Mouse (Mus musculus): ENCODE data around the gene Ldah. TPM values are rescaled to one million over a fixed set of nuclear protein-coding genes. Genes with fewer than 3 reads are reported as not detected.

Gene Ldah
- polyA plus RNA-seq, 1 experiment from 2014 or later, result 42.8 TPM

DNA sequence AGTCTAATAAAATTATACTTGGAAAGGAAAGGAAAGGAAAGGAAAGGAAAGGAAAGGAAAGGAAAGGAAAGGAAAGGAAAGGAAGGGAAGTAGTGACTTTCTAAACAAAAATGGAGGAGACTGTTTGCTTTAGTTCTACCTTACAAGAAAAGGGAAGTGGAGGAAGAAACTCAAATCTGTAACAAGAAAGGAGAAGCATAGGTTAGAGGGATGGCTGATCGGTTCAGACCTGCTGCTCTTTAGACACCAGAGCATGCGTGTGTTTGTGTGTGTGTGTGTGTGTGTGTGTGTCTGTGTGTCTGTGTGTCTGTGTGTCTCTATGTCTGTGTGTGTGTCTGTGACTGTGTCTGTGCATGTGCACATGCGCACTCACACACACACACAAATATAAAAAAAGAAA lies 23.2 kb downstream of the Ldah start:
- H3K36me3 ChIP-seq, result peaks cover 40% of the 10 kb centered on the region
- no peak overlapping the region for H3K4me2 ChIP-seq
- no peak for ATAC-seq
- H3K27ac ChIP-seq, result no peak overlapping the region
- no peak overlapping the region for H3K9ac ChIP-seq
- 65% methylated on average over 3 of the region's 3 CpGs for WGBS (ENCODE audit: insufficient replicate concordance)
- no peaks in the 10 kb centered on the region for H3K9me3 ChIP-seq (replicated peaks)
- no peaks in the 10 kb centered on the region for H3K4me1 ChIP-seq
- no peaks in the 10 kb centered on the region for H3K27me3 ChIP-seq (replicated peaks)
- H3K4me3 ChIP-seq, result no peak overlapping the region

DNA sequence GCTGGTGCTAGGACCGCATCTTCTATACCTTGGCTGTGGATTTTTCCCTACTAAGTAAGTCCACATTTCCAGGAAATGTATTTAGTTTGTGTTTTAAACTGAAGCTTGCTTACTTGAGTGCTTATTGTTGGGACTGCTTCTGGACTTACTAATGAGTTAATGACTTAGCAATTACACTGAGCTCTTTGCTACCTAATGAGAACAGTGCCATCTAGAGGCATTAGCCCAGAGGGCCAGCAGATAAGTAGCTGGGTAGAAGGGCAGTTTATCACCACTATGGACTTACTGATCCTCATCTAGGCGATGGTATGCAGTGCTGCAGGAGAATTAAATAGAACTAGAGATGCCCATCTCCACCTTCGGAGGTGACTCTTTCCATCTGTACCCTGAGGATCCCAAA lies 24.8 kb downstream of the Ldah start:
- ATAC-seq, result no peak
- Histone ChIP-seq H3K4me2 (no peak overlapping the region), H3K27ac (no peak overlapping the region), H3K9ac (no peak overlapping the region), H3K9me3 (replicated peaks) (no peaks in the 10 kb centered on the region), H3K27me3 (replicated peaks) (no peaks in the 10 kb centered on the region), H3K4me3 (no peak overlapping the region), H3K36me3 (peaks cover 38% of the 10 kb centered on the region), H3K4me1 (no peaks in the 10 kb centered on the region)
- 74% methylated on average over 3 of the region's 3 CpGs for WGBS (ENCODE audit: insufficient replicate concordance)

DNA sequence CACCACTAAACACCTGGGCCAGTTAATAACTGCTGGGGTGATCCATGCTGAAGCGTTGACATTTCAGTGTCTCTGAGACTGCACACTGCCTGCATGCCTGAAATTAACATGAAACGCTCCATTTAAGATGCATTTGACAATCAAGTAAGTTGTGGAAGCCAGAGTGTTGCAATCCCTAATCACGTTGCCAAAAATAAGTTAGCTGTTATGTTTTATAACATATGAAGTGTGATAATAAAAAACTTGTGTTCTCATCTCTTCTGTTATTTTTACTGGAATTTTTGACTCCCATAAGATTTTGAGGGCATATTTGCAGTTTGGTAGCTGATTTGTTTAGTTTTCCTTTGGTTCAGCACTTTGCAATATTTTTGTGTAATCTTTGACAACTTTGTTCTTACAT lies 34.3 kb downstream of the Ldah start:
- H3K9ac ChIP-seq, result no peak overlapping the region
- H3K4me2 ChIP-seq, result no peak overlapping the region
- H3K9me3 ChIP-seq (replicated peaks), result no peaks in the 10 kb centered on the region
- no peaks in the 10 kb centered on the region for H3K4me1 ChIP-seq
- no peak for ATAC-seq
- no peaks in the 10 kb centered on the region for H3K27me3 ChIP-seq (replicated peaks)
- H3K36me3 ChIP-seq, result peaks cover 21% of the 10 kb centered on the region; the same call in 1 of the 2 replicates
- H3K4me3 ChIP-seq, result no peak overlapping the region
- whole genome bisulfite sequencing (ENCODE audit: insufficient replicate concordance), result 82% methylated on average over 3 of the region's 3 CpGs
- H3K27ac ChIP-seq, result no peak overlapping the region

- Histone ChIP-seq H3K4me2 (no peak overlapping the region), H3K27ac (no peak overlapping the region), H3K4me1 (no peaks in the 10 kb centered on the region), H3K36me3 (peaks cover 18% of the 10 kb centered on the region), H3K9ac (no peak overlapping the region), H3K4me3 (no peak overlapping the region), H3K27me3 (replicated peaks) (no peaks in the 10 kb centered on the region), H3K9me3 (replicated peaks) (no peaks in the 10 kb centered on the region)
- 68% methylated on average over 4 of the region's 4 CpGs for WGBS (ENCODE audit: insufficient replicate concordance)
- ATAC-seq, result no peak
Measured at GRCm38 (mm10) chr12:8244746-8245145, 36.8 kb downstream of the Ldah start.

DNA sequence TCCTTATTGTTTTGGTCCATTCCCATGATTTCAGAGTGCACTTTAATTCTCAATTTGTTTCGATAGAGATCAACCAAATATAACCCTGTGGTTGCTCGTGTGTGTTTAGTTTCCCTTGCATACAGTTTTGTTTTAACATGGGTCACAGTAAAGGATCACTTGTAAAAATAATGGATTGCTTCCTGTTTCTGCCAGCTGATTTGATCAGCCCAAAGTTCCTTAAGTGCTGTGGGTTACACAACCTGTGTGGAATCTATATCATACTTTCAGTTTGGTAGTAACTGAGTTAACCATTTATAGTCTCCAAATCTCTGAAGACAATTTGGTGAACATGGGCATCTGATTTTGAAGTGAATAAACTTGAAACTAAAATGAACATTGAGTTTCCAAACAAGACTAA lies 52.4 kb downstream of the Ldah start:
- Histone ChIP-seq H3K9me3 (replicated peaks) (no peaks in the 10 kb centered on the region), H3K36me3 (peaks cover 4% of the 10 kb centered on the region; the same call in 1 of the 2 replicates), H3K4me3 (no peak overlapping the region), H3K9ac (no peak overlapping the region), H3K4me2 (no peak overlapping the region), H3K27ac (no peak overlapping the region), H3K4me1 (no peaks in the 10 kb centered on the region), H3K27me3 (replicated peaks) (no peaks in the 10 kb centered on the region)
- WGBS (ENCODE audit: insufficient replicate concordance), result 63% methylated on average over 2 of the region's 2 CpGs
- no peak for ATAC-seq

DNA sequence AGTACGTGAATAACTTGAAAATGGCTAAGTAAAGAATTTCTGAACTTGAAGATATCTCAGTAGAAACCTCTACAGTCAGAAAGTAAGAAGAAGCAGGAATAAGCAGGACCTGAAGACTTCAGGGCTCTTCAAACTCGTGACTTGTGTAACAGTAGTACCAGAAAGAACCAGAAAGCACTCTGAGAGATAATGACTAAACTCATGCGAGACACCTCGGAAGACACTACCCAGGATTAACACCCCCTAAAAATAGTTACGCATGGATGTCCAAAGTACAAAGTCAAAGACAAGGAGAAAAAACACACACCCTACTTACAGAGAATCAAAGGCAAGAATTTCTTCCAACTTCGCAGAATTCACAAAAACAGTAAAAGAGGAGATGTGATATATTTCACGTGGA lies 58.4 kb downstream of the Ldah start:
- Histone ChIP-seq H3K4me2 (no peak overlapping the region), H3K27me3 (replicated peaks) (no peaks in the 10 kb centered on the region), H3K4me3 (no peak overlapping the region), H3K9ac (no peak overlapping the region), H3K9me3 (replicated peaks) (no peaks in the 10 kb centered on the region), H3K27ac (no peak overlapping the region), H3K36me3 (no peaks in the 10 kb centered on the region), H3K4me1 (no peaks in the 10 kb centered on the region)
- no peak for ATAC-seq
- WGBS (ENCODE audit: insufficient replicate concordance), result 80% methylated on average over 7 of the region's 7 CpGs

DNA sequence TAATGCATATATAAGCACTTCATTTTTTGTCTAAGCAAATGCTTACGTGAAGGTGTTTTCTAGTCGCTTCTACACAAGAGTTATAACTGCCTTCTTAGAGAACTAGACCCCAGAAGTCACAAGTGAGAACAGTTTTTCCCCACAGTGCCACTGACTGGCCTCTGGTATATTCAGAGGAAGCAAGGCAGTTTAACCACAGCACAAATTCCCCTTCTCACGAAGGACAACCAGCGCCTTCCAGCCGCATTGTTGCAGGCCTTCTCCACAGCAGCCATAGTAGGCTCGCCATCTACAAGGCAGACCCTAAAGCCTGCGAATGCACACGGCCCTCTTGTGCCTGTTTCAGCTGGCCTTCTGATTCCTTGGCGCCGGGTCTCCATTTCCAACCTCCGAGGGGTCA lies 61.7 kb downstream of the Ldah start:
- H3K4me3 ChIP-seq, result no peak overlapping the region
- no peaks in the 10 kb centered on the region for H3K27me3 ChIP-seq (replicated peaks)
- ATAC-seq, result no peak
- H3K4me2 ChIP-seq, result no peak overlapping the region
- 78% methylated on average over 11 of the region's 11 CpGs for WGBS (ENCODE audit: insufficient replicate concordance)
- H3K4me1 ChIP-seq, result peaks cover 15% of the 10 kb centered on the region
- H3K9me3 ChIP-seq (replicated peaks), result no peaks in the 10 kb centered on the region
- no peak overlapping the region for H3K27ac ChIP-seq
- no peaks in the 10 kb centered on the region for H3K36me3 ChIP-seq
- no peak overlapping the region for H3K9ac ChIP-seq

DNA sequence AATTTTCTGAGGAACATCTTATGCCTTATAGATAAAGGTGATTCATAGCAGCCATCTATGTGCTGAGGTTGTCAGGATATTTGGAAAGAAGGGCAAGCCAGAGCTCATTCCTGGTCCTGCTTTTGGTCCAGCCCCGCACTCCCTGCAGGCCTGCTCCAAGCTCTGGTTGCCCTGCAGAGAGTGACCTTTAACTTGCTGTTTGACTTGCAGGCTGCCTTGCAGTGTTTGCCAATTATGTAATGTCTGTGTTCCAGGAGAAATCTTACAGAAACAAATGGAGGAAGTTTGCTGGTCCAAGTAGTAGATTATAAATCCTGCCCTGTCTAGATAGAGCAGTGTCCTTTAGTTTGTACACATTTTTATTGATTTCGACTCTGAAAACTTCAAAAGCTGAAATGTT lies 63.5 kb downstream of the Ldah start:
- ATAC-seq, result no peak
- Histone ChIP-seq H3K4me3 (no peak overlapping the region), H3K27ac (no peak overlapping the region), H3K36me3 (0 out of 2 replicates have a peak, but pooled peaks cover under 1% of the 10 kb centered on the region), H3K9me3 (replicated peaks) (no peaks in the 10 kb centered on the region), H3K4me1 (peaks cover 15% of the 10 kb centered on the region), H3K4me2 (no peak overlapping the region), H3K9ac (no peak overlapping the region), H3K27me3 (replicated peaks) (no peaks in the 10 kb centered on the region)
- 68% methylated on average over 2 of the region's 2 CpGs for WGBS (ENCODE audit: insufficient replicate concordance)

- Histone ChIP-seq H3K4me2 (no peak overlapping the region), H3K4me1 (peaks cover 15% of the 10 kb centered on the region), H3K4me3 (no peak overlapping the region), H3K27me3 (replicated peaks) (no peaks in the 10 kb centered on the region), H3K36me3 (peaks cover 8% of the 10 kb centered on the region; the same call in 1 of the 2 replicates), H3K9ac (no peak overlapping the region), H3K27ac (no peak overlapping the region), H3K9me3 (replicated peaks) (no peaks in the 10 kb centered on the region)
- no peak for ATAC-seq
- 80% methylated on average over 6 of the region's 6 CpGs for WGBS (ENCODE audit: insufficient replicate concordance)
Measured at GRCm38 (mm10) chr12:8273471-8274171, 65.7 kb downstream of the Ldah start.

DNA sequence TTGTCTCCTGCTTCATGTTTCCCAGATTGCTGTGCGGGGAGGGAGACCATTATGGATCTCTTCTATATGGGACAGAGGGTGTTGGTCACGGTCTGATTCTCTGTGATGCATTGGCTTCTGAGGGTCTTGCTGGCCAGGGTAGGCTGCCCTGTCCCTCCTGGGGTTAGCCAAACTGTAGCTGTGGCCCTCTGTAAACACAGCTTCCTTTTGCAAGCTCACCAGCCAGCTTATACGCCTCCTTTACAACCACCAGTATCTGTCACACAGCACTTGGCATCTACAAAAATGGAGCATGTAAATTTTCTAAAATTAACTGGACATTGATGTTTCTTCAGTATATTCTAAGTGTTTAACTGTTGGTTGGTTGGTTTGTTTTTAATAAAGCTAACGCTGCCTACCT lies 67.5 kb downstream of the Ldah start:
- no peak for ATAC-seq
- Histone ChIP-seq H3K4me2 (no peak overlapping the region), H3K27ac (no peak overlapping the region), H3K36me3 (peaks cover 20% of the 10 kb centered on the region; the same call in 1 of the 2 replicates), H3K9me3 (replicated peaks) (no peaks in the 10 kb centered on the region), H3K27me3 (replicated peaks) (no peaks in the 10 kb centered on the region), H3K4me3 (no peak overlapping the region), H3K9ac (no peak overlapping the region), H3K4me1 (peaks cover 15% of the 10 kb centered on the region)
- WGBS (ENCODE audit: insufficient replicate concordance), result 80% methylated on average over 4 of the region's 4 CpGs

GRCm38 (mm10) chr12:8281225-8282017 lies 73.5 kb downstream of the Ldah start:
- Histone ChIP-seq H3K4me3 (no peak overlapping the region), H3K27me3 (replicated peaks) (no peaks in the 10 kb centered on the region), H3K9ac (no peak overlapping the region), H3K9me3 (replicated peaks) (no peaks in the 10 kb centered on the region), H3K4me1 (no peaks in the 10 kb centered on the region), H3K36me3 (peaks cover 53% of the 10 kb centered on the region), H3K27ac (no peak overlapping the region), H3K4me2 (no peak overlapping the region)
- peak; percentile 40 for ATAC-seq
- WGBS (ENCODE audit: insufficient replicate concordance), result 74% methylated on average over 15 of the region's 15 CpGs

DNA sequence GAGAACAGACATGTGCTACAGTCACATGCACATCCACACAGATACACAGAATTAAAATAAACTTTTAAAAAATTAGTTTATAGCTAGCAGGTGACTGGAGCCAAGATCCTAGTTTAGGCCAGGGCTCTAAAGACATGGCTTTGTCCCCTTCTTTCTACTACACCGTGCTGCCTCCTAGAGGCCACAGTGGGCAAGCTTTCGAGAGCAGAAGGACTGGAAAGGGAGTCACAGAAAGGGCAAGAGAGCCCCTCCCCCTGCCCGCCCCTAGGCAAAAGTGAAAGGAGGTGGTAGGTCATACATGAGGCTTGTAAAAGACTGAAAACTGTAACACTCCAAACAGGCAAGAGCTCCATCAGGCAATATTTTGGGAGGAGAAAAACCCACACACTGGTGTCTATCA lies 80.1 kb downstream of the Ldah start:
- Histone ChIP-seq H3K9ac (no peak overlapping the region), H3K4me2 (no peak overlapping the region), H3K4me3 (no peak overlapping the region), H3K9me3 (replicated peaks) (no peaks in the 10 kb centered on the region), H3K27me3 (replicated peaks) (peaks cover 3% of the 10 kb centered on the region; the same call in 1 of the 2 replicates), H3K36me3 (peaks cover 19% of the 10 kb centered on the region), H3K27ac (no peak overlapping the region), H3K4me1 (no peaks in the 10 kb centered on the region)
- WGBS (ENCODE audit: insufficient replicate concordance), result 67% methylated on average over 3 of the region's 3 CpGs
- ATAC-seq, result no peak
